Mouse (Mus musculus) kidney, adult 2 months (tissue): ENCODE measurements around the gene Acrbp.

Source experiments
- CTCF ChIP-seq: fragments of 200-500 bp; conservative IDR thresholded peaks from 2 replicates; pipeline ENCODE4 v1.5.1; 2011; ENCODE audit warnings: low read depth, mild to moderate bottlenecking, control low read depth, low read length, moderate library complexity, mixed read lengths; ENCODE audit not compliant: insufficient read depth, insufficient read length
- POLR2A ChIP-seq: fragments of 200-500 bp; IDR thresholded peaks from one replicate; pipeline ENCODE4 v1.6.1; 2011; ENCODE audit warnings: low read depth, low read length, control low read depth

GRCm38 (mm10) chr6:125008060-125008459 lies 41.4 kb upstream of the Acrbp start:
- TF ChIP-seq POLR2A, result no peak
- no peak for TF ChIP-seq CTCF
